Mouse (Mus musculus) small intestine, adult 2 months (tissue): ENCODE data around the gene Prkcg. TPM values are rescaled to one million over a fixed set of nuclear protein-coding genes. Genes with fewer than 3 reads are reported as not detected.

Source experiments
- H3K27ac ChIP-seq: fragments of 200-500 bp; 2 replicates; pipeline ENCODE4 v1.5.1; 2012; ENCODE audit warnings: low read depth, low read length, control low read depth, inconsistent platforms; ENCODE audit not compliant: insufficient read depth
- H3K27me3 ChIP-seq: fragments of 200-500 bp; 2 replicates; pipeline ENCODE4 v1.6.1; 2012; ENCODE audit warnings: mild to moderate bottlenecking, moderate library complexity, low read length, inconsistent platforms; ENCODE audit not compliant: control insufficient read depth, insufficient read depth
- H3K36me3 ChIP-seq: fragments of 200-500 bp; 2 replicates; pipeline ENCODE4 v1.6.1; 2012; ENCODE audit warnings: mild to moderate bottlenecking, low read length, control low read depth, inconsistent platforms; ENCODE audit not compliant: control insufficient read depth, insufficient read depth
- H3K4me1 ChIP-seq: fragments of 200-500 bp; 2 replicates; pipeline ENCODE4 v1.6.1; 2012; ENCODE audit warnings: low read length, inconsistent platforms, mixed read lengths; ENCODE audit not compliant: control insufficient read depth, insufficient read depth, insufficient read length
- H3K4me3 ChIP-seq: fragments of 200-500 bp; 2 replicates; pipeline ENCODE4 v1.5.1; 2012; ENCODE audit warnings: low read depth, mild to moderate bottlenecking, control low read depth, inconsistent platforms, low read length, moderate library complexity
- CTCF ChIP-seq: fragments of 200-500 bp; IDR thresholded peaks from 2 replicates; pipeline ENCODE4 v1.5.1; 2012; ENCODE audit warnings: low read depth, mild to moderate bottlenecking, control low read depth, inconsistent platforms, low read length, moderate library complexity, mixed read lengths; ENCODE audit not compliant: insufficient replicate concordance, insufficient read length; ENCODE audit errors: extremely low read depth
- POLR2A ChIP-seq: fragments of 200-500 bp; IDR thresholded peaks from 2 replicates; pipeline ENCODE4 v1.6.1; 2012; ENCODE audit warnings: low read depth, mild to moderate bottlenecking, control low read depth, inconsistent platforms, low read length, moderate library complexity
- WGBS: fragments of 180-500 bp; shearing (Covaris S2); methylation state at CpG from one replicate; pipeline ENCODE4 v1.1.7; 2018; 5-methylcytosine and 5-hydroxymethylcytosine counted together
- polyA plus RNA-seq: library from polyadenylated mRNA; depleted of rRNA; stranded (reverse); fragments of >200 nt; gene quantifications from 2 replicates; pipeline ENCODE4 v1.2.3, GENCODE M21; 2012

Prkcg gene
- polyA plus RNA-seq, 1 experiment: 1.0 TPM

DNA sequence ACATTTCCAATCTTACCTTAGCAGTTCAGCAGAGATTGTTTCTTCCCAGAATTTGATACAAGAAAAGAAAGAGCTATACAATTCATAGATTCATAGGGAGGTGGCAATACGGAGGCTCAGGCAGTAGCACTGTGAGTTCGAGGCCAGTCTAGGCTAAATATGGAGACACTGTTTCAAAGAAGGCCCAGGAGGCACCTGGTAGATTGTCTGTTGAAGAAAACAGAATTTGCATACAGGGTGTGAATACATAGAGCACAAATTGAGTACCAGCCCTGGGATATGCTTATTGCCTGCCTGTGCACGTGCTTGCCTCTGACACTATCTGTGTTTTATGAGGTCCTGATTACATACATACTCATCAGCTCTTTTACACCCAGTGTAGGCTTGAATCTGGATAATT lies 17.4 kb downstream of the Prkcg start:
- TF ChIP-seq CTCF (no peak), POLR2A (no peak)
- peaks cover 21% of the 10 kb centered on the region for H3K27me3 ChIP-seq
- H3K4me3 ChIP-seq: no peak overlapping the region
- H3K36me3 ChIP-seq: no peaks in the 10 kb centered on the region
- WGBS: 52% methylated on average over 3 of the region's 3 CpGs
- H3K4me1 ChIP-seq: peaks cover 12% of the 10 kb centered on the region
- no peak overlapping the region for H3K27ac ChIP-seq

DNA sequence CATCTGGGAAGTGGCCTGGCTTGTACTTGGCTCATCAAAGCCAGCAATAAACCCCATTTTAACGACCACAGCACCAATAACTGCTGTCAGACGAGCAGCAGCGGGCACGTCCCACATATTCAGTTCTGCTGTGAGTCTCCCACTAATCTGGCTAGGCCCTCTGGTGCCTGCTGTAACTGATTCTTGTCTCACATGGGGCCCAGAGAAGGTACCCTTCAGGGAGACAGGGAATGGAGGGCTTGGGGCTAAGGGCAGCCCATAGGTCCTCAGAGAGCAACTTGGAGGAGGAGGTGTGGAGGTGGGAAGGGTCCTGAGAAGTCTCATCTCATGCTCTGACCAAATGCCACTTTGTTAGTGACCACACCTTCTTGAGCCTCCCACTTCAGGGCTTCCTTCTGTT lies 19.7 kb downstream of the Prkcg start:
- WGBS: 38% methylated on average over 4 of the region's 4 CpGs
- no peak for TF ChIP-seq POLR2A
- no peak for TF ChIP-seq CTCF

DNA sequence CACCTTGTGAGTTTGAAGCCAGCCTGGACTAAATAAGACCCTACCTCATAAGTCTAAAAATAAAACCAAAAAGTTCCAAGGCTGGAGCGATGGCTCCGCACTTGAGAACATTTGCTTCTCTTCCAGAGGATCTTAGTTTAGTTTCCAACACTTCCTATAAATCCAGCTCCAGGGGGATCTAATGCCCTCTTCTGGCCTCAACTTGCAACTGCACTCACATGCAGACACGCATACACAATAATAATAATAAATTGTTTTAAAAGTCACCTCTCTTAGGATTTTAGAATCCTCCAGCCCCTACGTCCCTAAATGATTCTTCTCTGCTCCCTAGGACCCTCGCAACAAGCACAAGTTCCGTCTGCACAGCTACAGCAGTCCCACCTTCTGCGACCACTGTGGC lies 21.3 kb downstream of the Prkcg start:
- TF ChIP-seq CTCF (no peak), POLR2A (no peak)
- Histone ChIP-seq H3K36me3 (no peaks in the 10 kb centered on the region), H3K27ac (no peak overlapping the region), H3K4me3 (no peak overlapping the region), H3K27me3 (peaks cover 2% of the 10 kb centered on the region; the same call in 1 of the 2 replicates), H3K4me1 (no peaks in the 10 kb centered on the region)
- WGBS: 94% methylated on average over 7 of the region's 7 CpGs

More for the DNA sequence above, 19.7 kb downstream of the Prkcg start:
- Histone ChIP-seq H3K4me1 (peaks cover under 1% of the 10 kb centered on the region), H3K4me3 (no peak overlapping the region), H3K36me3 (no peaks in the 10 kb centered on the region), H3K27me3 (peaks cover 15% of the 10 kb centered on the region), H3K27ac (no peak overlapping the region)

DNA sequence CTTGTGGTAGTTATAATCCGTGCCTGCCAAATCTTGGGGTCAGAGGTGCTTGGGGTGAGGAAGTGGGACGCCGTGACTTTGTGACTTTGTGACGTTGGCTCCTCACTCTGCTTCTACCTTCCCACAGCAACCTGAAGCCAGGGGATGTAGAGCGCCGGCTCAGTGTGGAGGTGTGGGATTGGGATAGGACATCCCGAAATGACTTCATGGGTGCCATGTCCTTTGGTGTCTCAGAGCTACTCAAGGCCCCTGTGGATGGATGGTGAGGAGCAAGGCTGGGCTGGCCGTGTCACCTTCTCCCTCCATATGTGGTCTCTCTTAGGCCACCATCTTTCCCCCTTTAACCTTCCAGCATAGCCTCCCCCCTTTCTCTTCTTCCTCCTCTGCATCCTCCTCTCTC lies 24.6 kb downstream of the Prkcg start:
- H3K27ac ChIP-seq: no peak overlapping the region
- H3K4me3 ChIP-seq: no peak overlapping the region
- TF ChIP-seq POLR2A (no peak), CTCF (no peak)
- H3K27me3 ChIP-seq: no peaks in the 10 kb centered on the region
- no peaks in the 10 kb centered on the region for H3K36me3 ChIP-seq
- WGBS: 86% methylated on average over 8 of the region's 8 CpGs
- no peaks in the 10 kb centered on the region for H3K4me1 ChIP-seq

DNA sequence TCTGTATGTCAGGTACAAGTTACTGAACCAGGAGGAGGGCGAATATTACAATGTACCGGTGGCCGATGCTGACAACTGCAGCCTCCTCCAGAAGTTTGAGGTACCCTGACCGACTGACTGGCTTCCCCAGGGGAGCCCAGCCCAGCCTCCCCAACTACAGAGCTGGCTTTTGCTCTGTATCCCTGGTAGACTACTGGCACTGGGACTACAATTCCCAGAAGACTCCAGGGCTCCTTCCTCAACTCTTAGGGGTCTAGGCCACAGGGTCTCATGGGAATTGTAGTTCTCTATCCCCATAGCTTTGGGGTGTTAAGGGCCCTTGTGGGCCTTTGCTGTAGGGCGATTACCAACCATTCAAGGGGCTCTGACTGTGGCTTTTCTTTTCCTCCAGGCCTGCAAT lies 25.1 kb downstream of the Prkcg start:
- Histone ChIP-seq H3K27ac (no peak overlapping the region), H3K4me1 (no peaks in the 10 kb centered on the region), H3K36me3 (no peaks in the 10 kb centered on the region), H3K4me3 (no peak overlapping the region), H3K27me3 (no peaks in the 10 kb centered on the region)
- WGBS: 73% methylated on average over 5 of the region's 5 CpGs
- no peak for TF ChIP-seq POLR2A
- no peak for TF ChIP-seq CTCF

DNA sequence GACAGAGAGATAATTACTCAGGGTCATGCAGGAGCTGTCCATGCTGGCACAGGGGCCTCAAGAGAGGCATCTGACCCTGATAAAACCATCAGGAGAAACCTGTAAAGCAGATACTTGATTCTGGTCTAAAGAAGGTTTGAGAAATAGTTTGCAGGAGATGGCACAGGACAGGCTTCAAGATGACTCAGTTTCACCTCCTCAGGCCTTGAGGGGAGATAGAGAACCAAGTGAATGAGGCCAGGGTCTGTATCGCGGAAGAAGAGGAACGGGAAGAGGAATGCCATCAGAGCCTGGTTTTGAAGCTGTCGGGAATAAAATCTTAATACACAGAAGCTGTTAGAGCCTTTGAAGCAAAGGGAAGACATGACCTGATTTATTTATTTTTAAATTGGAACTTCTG lies 28.7 kb downstream of the Prkcg start:
- H3K27me3 ChIP-seq: no peaks in the 10 kb centered on the region
- 63% methylated on average over 4 of the region's 4 CpGs for WGBS
- no peak overlapping the region for H3K4me3 ChIP-seq
- no peak for TF ChIP-seq CTCF
- TF ChIP-seq POLR2A: no peak
- H3K4me1 ChIP-seq: no peaks in the 10 kb centered on the region
- H3K27ac ChIP-seq: no peak overlapping the region
- no peaks in the 10 kb centered on the region for H3K36me3 ChIP-seq

DNA sequence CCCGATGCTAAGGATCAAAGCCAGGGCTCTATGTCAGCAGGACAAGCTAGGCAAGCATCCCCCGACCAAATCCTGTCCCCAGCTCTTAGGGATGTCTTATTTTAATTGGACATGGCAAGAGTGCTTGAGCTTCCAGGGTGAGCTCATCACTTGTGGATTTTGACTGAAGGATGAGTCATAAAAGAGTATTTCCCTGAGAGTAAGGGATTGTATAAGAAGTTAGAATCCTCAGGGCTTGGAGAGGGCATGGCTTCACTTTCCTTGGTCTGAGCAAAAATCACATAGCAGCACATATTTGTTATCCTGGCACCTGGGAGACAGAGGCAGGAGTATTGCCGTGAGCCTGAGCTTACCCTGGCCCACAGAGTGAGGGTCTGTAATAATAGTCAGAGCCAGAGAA lies 31.9 kb downstream of the Prkcg start:
- Histone ChIP-seq H3K36me3 (no peaks in the 10 kb centered on the region), H3K27ac (no peak overlapping the region), H3K4me3 (no peak overlapping the region), H3K27me3 (no peaks in the 10 kb centered on the region), H3K4me1 (no peaks in the 10 kb centered on the region)
- WGBS: 62% methylated on average over 3 of the region's 3 CpGs
- TF ChIP-seq CTCF: no peak
- TF ChIP-seq POLR2A: no peak

DNA sequence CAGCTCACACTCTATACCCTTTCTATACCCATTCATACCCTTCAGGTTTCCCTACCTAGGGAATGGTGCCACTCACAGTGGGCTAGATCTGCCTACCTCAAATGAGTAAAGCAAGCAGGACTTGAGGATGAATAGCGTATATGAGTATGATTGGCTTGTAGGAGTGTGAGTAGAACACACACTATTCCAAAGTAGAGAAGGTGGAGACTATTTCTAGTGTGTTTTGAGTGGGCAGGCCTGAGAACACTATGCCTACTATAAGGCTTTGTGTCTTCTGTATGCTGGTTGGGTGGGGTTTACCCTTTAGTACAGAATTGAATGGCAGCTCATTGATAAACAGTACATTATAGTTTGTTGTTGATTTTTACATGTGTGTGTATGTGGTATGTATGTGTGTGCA lies 34.8 kb downstream of the Prkcg start:
- H3K27ac ChIP-seq: no peak overlapping the region
- H3K4me1 ChIP-seq: no peaks in the 10 kb centered on the region
- WGBS: 84% methylated on average over 1 of the region's 1 CpGs
- no peak overlapping the region for H3K4me3 ChIP-seq
- no peaks in the 10 kb centered on the region for H3K27me3 ChIP-seq
- no peak for TF ChIP-seq POLR2A
- no peak for TF ChIP-seq CTCF
- no peaks in the 10 kb centered on the region for H3K36me3 ChIP-seq
